Mouse (Mus musculus): ENCODE measurements around the gene Zfp592.

DNA sequence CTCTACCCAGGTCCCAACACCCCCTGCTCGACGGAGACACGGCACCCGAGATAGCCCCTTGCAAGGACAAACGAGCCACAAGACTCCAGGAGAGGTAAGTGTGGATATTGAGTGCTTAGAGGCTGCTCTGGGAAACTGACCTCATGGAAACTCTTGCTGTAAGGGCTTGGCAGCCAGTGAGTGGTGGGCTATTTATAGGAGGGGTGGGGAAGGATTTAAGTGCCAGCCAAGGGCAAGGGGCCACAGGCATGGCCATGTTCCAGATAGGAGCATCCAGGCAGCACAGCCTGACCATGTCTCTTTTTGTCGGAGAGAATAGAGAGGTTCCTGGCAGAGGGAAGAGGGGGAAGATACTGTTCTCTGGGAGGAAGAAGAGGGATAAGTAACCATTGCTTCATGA lies 85.3 kb downstream of the Zfp592 start:
- TF ChIP-seq CTCF (IDR thresholded peaks at IDR 0.05; ENCODE audit: extremely low read depth, insufficient read length, insufficient replicate concordance, low read depth, low read length) (no peak), POLR2A (IDR thresholded peaks at IDR 0.05; ENCODE audit: low read depth, low read length) (no peak)

Measured in small intestine, adult 2 months (tissue).